Mouse (Mus musculus) lung, embryonic 14.5 days (tissue): ENCODE results near the gene Mrps2. TPM values are rescaled to one million over a fixed set of nuclear protein-coding genes. Genes with fewer than 3 reads are reported as not detected.

Source experiments
- ATAC-seq: fragments of 200-750 bp; cut with Nextera tagmentation; 2 replicates; pipeline ENCODE4 v1.8.0; 2017; ENCODE audit warnings: mild to moderate bottlenecking, moderate TSS enrichment, moderate library complexity; ENCODE audit not compliant: insufficient read depth
- DNase-seq: peaks from one replicate; pipeline ENCODE4 v3.0.0-alpha.2; 2015
- H3K27ac ChIP-seq: fragments of 300-500 bp; sonication (generic); 2 replicates; pipeline ENCODE4 v1.5.1; 2014; ENCODE audit warnings: low read depth, mild to moderate bottlenecking, moderate library complexity
- H3K27me3 ChIP-seq: fragments of 300-500 bp; sonication (generic); 2 replicates; pipeline ENCODE4 v1.6.1; 2014; ENCODE audit warnings: low read length, control low read depth; ENCODE audit not compliant: insufficient read depth
- H3K36me3 ChIP-seq: fragments of 300-500 bp; sonication (generic); 2 replicates; pipeline ENCODE4 v1.6.1; 2014; ENCODE audit warnings: control low read depth; ENCODE audit not compliant: insufficient read depth
- H3K4me1 ChIP-seq: fragments of 300-500 bp; sonication (generic); 2 replicates; pipeline ENCODE4 v1.6.1; 2014; ENCODE audit warnings: antibody characterized with exemption, control low read depth; ENCODE audit not compliant: insufficient read depth
- H3K4me2 ChIP-seq: fragments of 300-500 bp; sonication (generic); 2 replicates; pipeline ENCODE4 v1.6.1; 2014; ENCODE audit warnings: mild to moderate bottlenecking
- H3K4me3 ChIP-seq: fragments of 300-500 bp; sonication (generic); 2 replicates; pipeline ENCODE4 v1.5.1; 2014; ENCODE audit warnings: low read depth, low read length
- H3K9ac ChIP-seq: fragments of 300-500 bp; sonication (generic); 2 replicates; pipeline ENCODE4 v1.6.1; 2014
- H3K9me3 ChIP-seq: fragments of 300-500 bp; sonication (generic); 2 replicates; pipeline ENCODE4 v1.6.1; 2016; ENCODE audit warnings: low read depth, low read length, control low read depth
- CTCF ChIP-seq: IDR thresholded peaks from 2 replicates; pipeline ENCODE4 v1.5.1; 2016; ENCODE audit warnings: antibody characterized with exemption, low read depth
- WGBS: fragments of 180-500 bp; shearing (Covaris S2); extraction: QIAGEN DNeasy Blood & Tissue Kit; methylation state at CpG from one replicate; pipeline ENCODE4 v1.1.7; 2014; 5-methylcytosine and 5-hydroxymethylcytosine counted together
- polyA plus RNA-seq: library from polyadenylated mRNA; unstranded; fragments of >200 nt; fragmentation: Nextera tagmentation; extraction: Ambion mirVana; gene quantifications from 2 replicates; pipeline ENCODE4 v1.2.1, GENCODE M21; 2014

Gene Mrps2
- polyA plus RNA-seq, 1 experiment from 2014 or later, result 59.9 TPM

GRCm38 (mm10) chr2:28518231-28518630, 50.4 kb downstream of the Mrps2 start:
- DNase-seq, result no peak
- H3K9ac ChIP-seq, result no peak overlapping the region
- no peak for ATAC-seq

DNA sequence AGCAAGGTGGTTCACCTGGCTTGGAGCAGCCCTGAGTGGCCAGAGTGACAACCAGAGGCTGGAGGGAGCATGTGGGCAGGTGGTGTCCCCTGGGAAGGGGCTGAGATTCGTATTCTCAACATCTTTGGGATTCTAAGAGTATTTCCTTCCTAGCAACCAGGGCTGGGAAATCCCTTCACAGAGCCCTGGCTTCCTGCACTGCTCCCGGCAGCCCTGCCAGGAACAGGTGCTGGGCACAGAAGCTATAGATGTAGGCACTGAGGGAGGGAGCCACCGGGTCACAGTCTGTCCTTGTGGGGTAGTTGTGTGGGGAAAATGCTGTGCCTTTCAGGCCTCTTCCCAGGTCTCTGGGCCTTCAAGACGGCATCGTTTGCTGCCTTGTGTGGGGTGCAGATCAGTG, 52.7 kb downstream of the Mrps2 start:
- no peaks in the 10 kb centered on the region for H3K27me3 ChIP-seq
- ATAC-seq, result no peak
- no peak overlapping the region for H3K4me3 ChIP-seq
- H3K36me3 ChIP-seq, result no peaks in the 10 kb centered on the region
- TF ChIP-seq CTCF, result no peak
- DNase-seq, result no peak
- peaks cover 4% of the 10 kb centered on the region for H3K4me1 ChIP-seq
- no peak overlapping the region for H3K4me2 ChIP-seq
- H3K9me3 ChIP-seq, result no peaks in the 10 kb centered on the region
- WGBS, result 80% methylated on average over 5 of the region's 5 CpGs
- no peak overlapping the region for H3K27ac ChIP-seq
- H3K9ac ChIP-seq, result no peak overlapping the region

More at GRCm38 (mm10) chr2:28518231-28518630, 50.4 kb downstream of the Mrps2 start:
- no peak overlapping the region for H3K4me2 ChIP-seq
- H3K27ac ChIP-seq, result no peak overlapping the region
- no peak for TF ChIP-seq CTCF
- H3K4me1 ChIP-seq, result peaks cover 6% of the 10 kb centered on the region; the same call in 1 of the 2 replicates
- H3K4me3 ChIP-seq, result no peak overlapping the region
- H3K9me3 ChIP-seq, result no peaks in the 10 kb centered on the region
- 35% methylated on average over 2 of the region's 2 CpGs for whole genome bisulfite sequencing
- no peaks in the 10 kb centered on the region for H3K27me3 ChIP-seq
- H3K36me3 ChIP-seq, result no peaks in the 10 kb centered on the region

Other genes starting within 250 kb of the Mrps2 start
- 5.9 and 6.8 TPM in 2 replicates for gene Ppp1r26, start 21.3 kb upstream of the Mrps2 start, polyA plus RNA-seq
- gene 1700007K13Rik, start 1.7 kb upstream of the Mrps2 start, polyA plus RNA-seq, result 1.3 TPM in 1 of 2 replicates, not detected in the other
- gene Gbgt1, start 28.8 kb downstream of the Mrps2 start, polyA plus RNA-seq, result 0.41 and 0.76 TPM in 2 replicates
- 1.2 and 2.4 TPM in 2 replicates for gene Gm10134, start 38.0 kb downstream of the Mrps2 start, polyA plus RNA-seq
- 34.3 and 34.7 TPM in 2 replicates for gene Ralgds, start 45.1 kb downstream of the Mrps2 start, polyA plus RNA-seq
- gene Cel, start 95.3 kb downstream of the Mrps2 start, polyA plus RNA-seq, result not detected in 2 replicates
- gene Gtf3c5, start 115.7 kb downstream of the Mrps2 start, polyA plus RNA-seq, result 33.9 and 41.9 TPM in 2 replicates
- gene Gfi1b, start 153.9 kb downstream of the Mrps2 start, polyA plus RNA-seq, result 0.51 and 0.69 TPM in 2 replicates
- gene Tsc1, start 173.2 kb downstream of the Mrps2 start, polyA plus RNA-seq, result 19.9 and 22.2 TPM in 2 replicates
- gene Spaca9, start 231.7 kb downstream of the Mrps2 start, polyA plus RNA-seq, result 1.8 and 2.5 TPM in 2 replicates
- gene Ak8, start 232.1 kb downstream of the Mrps2 start, polyA plus RNA-seq, result 0.61 and 0.93 TPM in 2 replicates